Mouse (Mus musculus): Measurements from ENCODE around the gene 4930563M21Rik. TPM values are rescaled to one million over a fixed set of nuclear protein-coding genes. Genes with fewer than 3 reads are reported as not detected.
"Not testable (repeated sequence)": the region's sequence is repeated elsewhere in the genome, so short reads cannot be mapped to it uniquely, and the experiment has no call there.

The 4930563M21Rik gene
- polyA plus RNA-seq, 1 experiment from 2014 or later: not detected

DNA sequence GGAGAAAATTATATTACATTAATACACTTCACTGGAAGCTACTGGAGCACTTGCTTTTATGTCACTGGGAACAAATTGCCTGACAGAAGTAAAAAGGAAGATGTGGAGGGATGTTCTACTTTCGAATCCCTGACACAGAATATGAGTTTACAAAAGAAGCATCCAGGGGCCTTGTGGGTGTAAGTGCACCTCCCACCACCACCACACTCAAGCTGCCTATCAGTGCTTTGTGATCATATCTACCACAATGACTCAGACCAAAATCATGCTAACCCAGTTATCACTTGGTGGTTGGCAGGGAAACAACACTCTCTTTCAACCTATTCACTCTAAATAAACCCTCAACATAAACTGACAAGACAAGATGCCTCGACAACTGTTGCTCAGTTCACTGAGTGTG, 5.7 kb downstream of the 4930563M21Rik start:
- not testable (repeated sequence) for H3K4me3 ChIP-seq (ENCODE audit: low read depth, low read length); H3K27ac ChIP-seq (ENCODE audit: low read length); H3K27me3 ChIP-seq (ENCODE audit: control insufficient read depth, insufficient read depth, low read length); H3K36me3 ChIP-seq (ENCODE audit: control insufficient read depth, insufficient read depth, low read length); H3K9ac ChIP-seq (replicated peaks; ENCODE audit: low read depth, low read length); H3K4me1 ChIP-seq (ENCODE audit: control insufficient read depth, insufficient read depth, low read length); H3K4me2 ChIP-seq (replicated peaks; ENCODE audit: low read depth, low read length); H3K9me3 ChIP-seq (ENCODE audit: control insufficient read depth, low read depth, low read length); ATAC-seq (ENCODE audit: insufficient number of reproducible peaks, insufficient read depth, low FRiP score, low read depth)
- WGBS: no CpG with 5 or more reads among the region's 2 CpGs

DNA sequence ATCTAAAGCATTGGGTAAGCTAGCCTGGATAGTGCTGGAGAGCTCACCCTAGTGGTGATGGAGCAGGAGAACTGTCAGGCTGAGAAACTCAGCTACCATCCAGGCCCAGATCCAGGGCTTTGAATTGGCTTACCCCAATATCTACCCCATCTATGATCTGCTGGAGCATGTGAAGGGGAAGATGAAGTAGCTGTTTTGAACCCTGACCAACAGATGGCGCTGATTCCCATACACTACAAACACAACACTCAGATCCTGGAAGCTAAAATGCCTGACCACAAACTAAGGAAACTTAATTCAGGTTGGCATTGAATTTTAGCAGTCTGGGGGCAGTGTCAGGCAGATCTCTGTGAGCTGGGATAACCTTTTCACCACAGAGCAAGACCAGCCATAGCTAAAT, 63.5 kb downstream of the 4930563M21Rik start:
- Histone ChIP-seq H3K9me3 (ENCODE audit: control insufficient read depth, low read depth, low read length) (no peaks in the 10 kb centered on the region), H3K27ac (ENCODE audit: low read length) (no peak overlapping the region), H3K9ac (replicated peaks; ENCODE audit: low read depth, low read length) (no peak overlapping the region), H3K36me3 (ENCODE audit: control insufficient read depth, insufficient read depth, low read length) (no peaks in the 10 kb centered on the region), H3K4me2 (replicated peaks; ENCODE audit: low read depth, low read length) (no peak overlapping the region), H3K4me1 (ENCODE audit: control insufficient read depth, insufficient read depth, low read length) (no peaks in the 10 kb centered on the region), H3K27me3 (ENCODE audit: control insufficient read depth, insufficient read depth, low read length) (no peaks in the 10 kb centered on the region), H3K4me3 (ENCODE audit: low read depth, low read length) (no peak overlapping the region)
- WGBS: 14% methylated on average over 1 of the region's 1 CpGs
- ATAC-seq (ENCODE audit: insufficient number of reproducible peaks, insufficient read depth, low FRiP score, low read depth): no peak

- no peak overlapping the region for H3K4me3 ChIP-seq (ENCODE audit: low read depth, low read length)
- H3K9ac ChIP-seq (replicated peaks; ENCODE audit: low read depth, low read length): no peak overlapping the region
- H3K27ac ChIP-seq (ENCODE audit: low read length): no peak overlapping the region
- no peaks in the 10 kb centered on the region for H3K27me3 ChIP-seq (ENCODE audit: control insufficient read depth, insufficient read depth, low read length)
- H3K36me3 ChIP-seq (ENCODE audit: control insufficient read depth, insufficient read depth, low read length): no peaks in the 10 kb centered on the region
- no peaks in the 10 kb centered on the region for H3K9me3 ChIP-seq (ENCODE audit: control insufficient read depth, low read depth, low read length)
- H3K4me1 ChIP-seq (ENCODE audit: control insufficient read depth, insufficient read depth, low read length): no peaks in the 10 kb centered on the region; the same call in 1 of the 2 replicates
- no peak for ATAC-seq (ENCODE audit: insufficient number of reproducible peaks, insufficient read depth, low FRiP score, low read depth)
- H3K4me2 ChIP-seq (replicated peaks; ENCODE audit: low read depth, low read length): no peak overlapping the region
Observed at GRCm38 (mm10) chr9:55941356-55941755, 69.0 kb downstream of the 4930563M21Rik start.

DNA sequence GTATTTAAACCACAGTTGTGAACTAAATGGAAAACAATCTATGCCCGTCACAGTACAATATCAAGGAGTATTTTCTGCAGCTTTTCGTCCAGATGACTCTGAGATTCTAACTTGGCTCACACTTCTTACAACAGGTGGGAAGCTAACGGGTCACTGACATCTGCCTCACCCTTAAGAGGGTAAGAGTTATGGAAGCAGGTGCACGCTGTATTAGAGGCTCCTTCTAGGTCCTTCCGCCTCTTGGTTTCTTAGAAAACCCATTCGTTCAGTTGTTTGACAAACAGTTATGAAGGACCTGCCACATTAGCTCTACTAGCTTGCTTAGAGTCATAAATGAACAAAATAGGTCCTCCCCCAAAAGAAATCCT, 71.7 kb downstream of the 4930563M21Rik start:
- Histone ChIP-seq H3K36me3 (ENCODE audit: control insufficient read depth, insufficient read depth, low read length) (no peaks in the 10 kb centered on the region), H3K4me1 (ENCODE audit: control insufficient read depth, insufficient read depth, low read length) (no peaks in the 10 kb centered on the region; the same call in 1 of the 2 replicates), H3K27ac (ENCODE audit: low read length) (peak overlapping the region; percentile 79; the same call in 1 of the 2 replicates), H3K4me2 (replicated peaks; ENCODE audit: low read depth, low read length) (peak overlapping the region; percentile 61), H3K27me3 (ENCODE audit: control insufficient read depth, insufficient read depth, low read length) (no peaks in the 10 kb centered on the region), H3K4me3 (ENCODE audit: low read depth, low read length) (peak overlapping the region; percentile 59), H3K9ac (replicated peaks; ENCODE audit: low read depth, low read length) (peak overlapping the region; percentile 78), H3K9me3 (ENCODE audit: control insufficient read depth, low read depth, low read length) (no peaks in the 10 kb centered on the region)
- WGBS: 25% methylated on average over 6 of the region's 6 CpGs
- no peak for ATAC-seq (ENCODE audit: insufficient number of reproducible peaks, insufficient read depth, low FRiP score, low read depth)

DNA sequence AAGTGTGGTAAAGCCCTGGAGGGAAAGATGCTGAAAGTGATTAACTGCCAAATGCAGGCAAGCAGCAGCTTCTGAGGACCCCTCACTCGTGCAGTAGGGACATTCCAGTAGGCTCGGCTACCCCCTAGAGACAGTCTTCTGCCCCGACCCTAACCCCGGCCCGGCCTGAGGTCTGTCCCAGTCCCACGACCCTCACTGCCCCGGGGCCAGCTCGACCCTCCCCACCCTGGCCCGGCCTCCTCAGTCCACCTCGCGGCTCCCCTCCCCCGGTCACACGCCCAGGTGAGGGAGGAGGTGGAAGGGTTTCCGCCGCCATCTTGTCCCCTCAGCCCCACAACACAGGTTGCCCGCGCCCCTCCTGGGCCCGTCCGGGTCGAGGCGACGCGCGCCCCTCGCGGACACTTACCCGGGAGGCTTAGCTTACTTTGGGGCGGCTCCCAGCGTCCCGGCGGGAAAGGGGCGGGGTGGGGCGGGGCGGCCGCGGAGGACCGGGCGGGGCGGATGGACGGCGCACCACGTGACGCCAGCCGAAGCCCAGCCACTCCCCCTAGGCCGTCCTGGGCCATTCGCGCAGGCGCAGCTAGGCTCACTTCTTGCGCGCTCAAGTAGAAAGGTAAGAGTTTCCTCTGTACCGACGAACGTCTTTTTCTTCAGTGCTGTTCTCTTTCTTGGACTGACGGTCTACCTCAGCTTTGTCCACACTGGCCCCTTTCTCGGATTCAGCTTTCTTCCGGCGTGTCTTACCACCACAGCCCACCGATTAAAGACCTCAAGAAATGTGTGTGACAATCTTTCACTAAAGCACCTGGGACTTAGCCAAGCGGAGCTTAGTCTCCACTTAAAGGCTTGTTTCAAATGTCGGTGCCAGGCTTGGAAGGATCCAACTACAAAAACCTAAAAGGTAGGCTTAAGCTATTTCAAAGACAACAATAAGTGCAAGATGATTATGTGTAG, 72.4 kb downstream of the 4930563M21Rik start, which contains the start of gene Scaper:
Gene Scaper, minus strand, starts transcription at position 456 of the 954 bp plus-strand sequence.
- H3K27ac ChIP-seq (ENCODE audit: low read length): peak within 1 kb of the TSS; percentile 79
- H3K4me2 ChIP-seq (replicated peaks; ENCODE audit: low read depth, low read length): peak within 1 kb of the TSS; percentile 61
- under 1% methylated on average over 57 of the region's 60 CpGs for WGBS
- H3K9ac ChIP-seq (replicated peaks; ENCODE audit: low read depth, low read length): peak within 1 kb of the TSS; percentile 78
- H3K4me3 ChIP-seq (ENCODE audit: low read depth, low read length): peak within 1 kb of the TSS; percentile 59
- ATAC-seq (ENCODE audit: insufficient number of reproducible peaks, insufficient read depth, low FRiP score, low read depth): peak; percentile 98
- no peaks in the 10 kb centered on the region; the same call in 1 of the 2 replicates for H3K4me1 ChIP-seq (ENCODE audit: control insufficient read depth, insufficient read depth, low read length)
- H3K36me3 ChIP-seq (ENCODE audit: control insufficient read depth, insufficient read depth, low read length): no peaks in the 10 kb centered on the region
- no peaks in the 10 kb centered on the region for H3K9me3 ChIP-seq (ENCODE audit: control insufficient read depth, low read depth, low read length)
- no peaks in the 10 kb centered on the region for H3K27me3 ChIP-seq (ENCODE audit: control insufficient read depth, insufficient read depth, low read length)

DNA sequence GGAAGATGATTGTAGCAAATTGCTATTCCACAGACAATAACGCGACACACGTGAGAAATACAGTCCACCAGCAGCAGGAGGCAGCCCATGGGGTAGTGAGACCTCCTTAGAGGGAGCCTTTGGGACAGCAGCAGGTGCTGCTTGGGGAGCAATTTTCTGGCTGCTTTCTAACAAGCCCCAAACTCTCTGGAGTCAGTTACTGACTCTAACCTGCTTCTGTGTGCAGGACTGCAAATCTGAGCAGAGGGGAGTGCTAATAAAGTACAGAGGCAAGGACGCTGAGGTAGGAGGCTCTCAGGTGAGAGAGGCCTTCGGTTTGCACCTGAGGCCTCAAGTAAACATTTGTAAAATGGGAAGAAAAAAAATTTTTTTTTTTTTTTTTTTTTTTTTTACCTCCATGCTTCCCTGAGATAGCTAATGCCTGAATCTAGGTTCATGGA, 73.1 kb downstream of the 4930563M21Rik start:
- peak overlapping the region; percentile 78 for H3K9ac ChIP-seq (replicated peaks; ENCODE audit: low read depth, low read length)
- peak overlapping the region; percentile 79 for H3K27ac ChIP-seq (ENCODE audit: low read length)
- no peaks in the 10 kb centered on the region for H3K36me3 ChIP-seq (ENCODE audit: control insufficient read depth, insufficient read depth, low read length)
- H3K4me3 ChIP-seq (ENCODE audit: low read depth, low read length): peak overlapping the region; percentile 59
- no peak for ATAC-seq (ENCODE audit: insufficient number of reproducible peaks, insufficient read depth, low FRiP score, low read depth)
- no peaks in the 10 kb centered on the region; the same call in 1 of the 2 replicates for H3K4me1 ChIP-seq (ENCODE audit: control insufficient read depth, insufficient read depth, low read length)
- no peaks in the 10 kb centered on the region for H3K27me3 ChIP-seq (ENCODE audit: control insufficient read depth, insufficient read depth, low read length)
- H3K9me3 ChIP-seq (ENCODE audit: control insufficient read depth, low read depth, low read length): no peaks in the 10 kb centered on the region
- H3K4me2 ChIP-seq (replicated peaks; ENCODE audit: low read depth, low read length): peak overlapping the region; percentile 61
- 32% methylated on average over 5 of the region's 5 CpGs for WGBS

GRCm38 (mm10) chr9:55932482-55932881, 77.9 kb downstream of the 4930563M21Rik start:
- no peak overlapping the region for H3K9ac ChIP-seq (replicated peaks; ENCODE audit: low read depth, low read length)
- 85% methylated on average over 1 of the region's 1 CpGs for WGBS
- H3K27ac ChIP-seq (ENCODE audit: low read length): no peak overlapping the region
- no peak overlapping the region for H3K4me2 ChIP-seq (replicated peaks; ENCODE audit: low read depth, low read length)
- H3K27me3 ChIP-seq (ENCODE audit: control insufficient read depth, insufficient read depth, low read length): no peaks in the 10 kb centered on the region
- ATAC-seq (ENCODE audit: insufficient number of reproducible peaks, insufficient read depth, low FRiP score, low read depth): no peak
- no peaks in the 10 kb centered on the region for H3K9me3 ChIP-seq (ENCODE audit: control insufficient read depth, low read depth, low read length)
- H3K36me3 ChIP-seq (ENCODE audit: control insufficient read depth, insufficient read depth, low read length): no peaks in the 10 kb centered on the region
- no peak overlapping the region for H3K4me3 ChIP-seq (ENCODE audit: low read depth, low read length)
- no peaks in the 10 kb centered on the region for H3K4me1 ChIP-seq (ENCODE audit: control insufficient read depth, insufficient read depth, low read length)

GRCm38 (mm10) chr9:55918579-55918978, 91.8 kb downstream of the 4930563M21Rik start:
- no peaks in the 10 kb centered on the region for H3K4me1 ChIP-seq (ENCODE audit: control insufficient read depth, insufficient read depth, low read length)
- no peaks in the 10 kb centered on the region for H3K9me3 ChIP-seq (ENCODE audit: control insufficient read depth, low read depth, low read length)
- 42% methylated on average over 3 of the region's 3 CpGs for WGBS
- no peak overlapping the region for H3K27ac ChIP-seq (ENCODE audit: low read length)
- H3K4me2 ChIP-seq (replicated peaks; ENCODE audit: low read depth, low read length): no peak overlapping the region
- no peak overlapping the region for H3K9ac ChIP-seq (replicated peaks; ENCODE audit: low read depth, low read length)
- no peak for ATAC-seq (ENCODE audit: insufficient number of reproducible peaks, insufficient read depth, low FRiP score, low read depth)
- H3K4me3 ChIP-seq (ENCODE audit: low read depth, low read length): no peak overlapping the region
- no peaks in the 10 kb centered on the region for H3K36me3 ChIP-seq (ENCODE audit: control insufficient read depth, insufficient read depth, low read length)
- no peaks in the 10 kb centered on the region for H3K27me3 ChIP-seq (ENCODE audit: control insufficient read depth, insufficient read depth, low read length)

Data from stomach, embryonic 14.5 days (tissue).